Mouse (Mus musculus) liver, embryonic 15.5 days (tissue): ENCODE measurements around the gene Apold1. TPM values are rescaled to one million over a fixed set of nuclear protein-coding genes. Genes with fewer than 3 reads are reported as not detected.

Source experiments
- ATAC-seq: fragments of 200-750 bp; cut with Nextera tagmentation; 2 replicates; pipeline ENCODE4 v1.8.0; 2017; ENCODE audit warnings: moderate number of reproducible peaks, mild to moderate bottlenecking, moderate library complexity; ENCODE audit not compliant: insufficient read depth
- H3K27ac ChIP-seq: fragments of 300-500 bp; sonication (generic); replicated peaks from 2 replicates; pipeline ENCODE4 v1.5.1; 2015; ENCODE audit warnings: mild to moderate bottlenecking, inconsistent platforms
- H3K27me3 ChIP-seq: fragments of 300-500 bp; sonication (generic); 2 replicates; pipeline ENCODE4 v1.6.1; 2015; ENCODE audit warnings: mild to moderate bottlenecking, inconsistent platforms
- H3K36me3 ChIP-seq: fragments of 300-500 bp; sonication (generic); replicated peaks from 2 replicates; pipeline ENCODE4 v1.6.1; 2015; ENCODE audit warnings: moderate library complexity, mild to moderate bottlenecking, inconsistent platforms
- H3K4me1 ChIP-seq: fragments of 300-500 bp; sonication (generic); replicated peaks from 2 replicates; pipeline ENCODE4 v1.6.1; 2015; ENCODE audit warnings: inconsistent platforms
- H3K4me2 ChIP-seq: fragments of 300-500 bp; sonication (generic); 2 replicates; pipeline ENCODE4 v1.6.1; 2015; ENCODE audit warnings: moderate library complexity, mild to moderate bottlenecking, inconsistent platforms
- H3K4me3 ChIP-seq: fragments of 300-500 bp; sonication (generic); replicated peaks from 2 replicates; pipeline ENCODE4 v1.5.1; 2015; ENCODE audit warnings: mild to moderate bottlenecking, inconsistent platforms
- H3K9ac ChIP-seq: fragments of 300-500 bp; sonication (generic); 2 replicates; pipeline ENCODE4 v1.6.1; 2015; ENCODE audit warnings: moderate library complexity, mild to moderate bottlenecking, inconsistent platforms
- H3K9me3 ChIP-seq: fragments of 300-500 bp; sonication (generic); replicated peaks from 2 replicates; pipeline ENCODE4 v1.6.1; 2016; ENCODE audit warnings: inconsistent platforms
- WGBS: fragments of 180-500 bp; shearing (Covaris S2); methylation state at CpG from one replicate; pipeline ENCODE4 v1.1.7; 2015; ENCODE audit warnings: mixed read lengths; ENCODE audit not compliant: insufficient replicate concordance; 5-methylcytosine and 5-hydroxymethylcytosine counted together
- polyA plus RNA-seq: library from polyadenylated mRNA; unstranded; fragments of >200 nt; fragmentation: Nextera tagmentation; extraction: Ambion mirVana; gene quantifications from 2 replicates; pipeline ENCODE4 v1.2.1, GENCODE M21; 2015

Gene Apold1
- polyA plus RNA-seq, 1 experiment from 2014 or later = 2.8 TPM

- H3K4me1 ChIP-seq = peaks cover 11% of the 10 kb centered on the region
- peaks cover 3% of the 10 kb centered on the region; the same call in 1 of the 2 replicates for H3K27me3 ChIP-seq
- H3K9ac ChIP-seq = no peak overlapping the region
- no peaks in the 10 kb centered on the region for H3K9me3 ChIP-seq
- H3K36me3 ChIP-seq = no peaks in the 10 kb centered on the region
- H3K4me3 ChIP-seq = no peak overlapping the region
- 50% methylated on average over 4 of the region's 4 CpGs for WGBS
- ATAC-seq = no peak
- no peak overlapping the region for H3K4me2 ChIP-seq
- no peak overlapping the region for H3K27ac ChIP-seq
These were observed 20.5 kb downstream of the Apold1 start for GRCm38 (mm10) chr6:135001991-135002390.

- Histone ChIP-seq H3K9ac (no peak overlapping the region), H3K9me3 (no peaks in the 10 kb centered on the region), H3K27me3 (no peaks in the 10 kb centered on the region), H3K36me3 (no peaks in the 10 kb centered on the region), H3K27ac (peak overlapping the region; percentile 57; the same call in 1 of the 2 replicates), H3K4me2 (peak overlapping the region; percentile 37; the same call in 1 of the 2 replicates), H3K4me3 (no peak overlapping the region), H3K4me1 (peaks cover 46% of the 10 kb centered on the region)
- WGBS = 19% methylated on average over 4 of the region's 4 CpGs
- ATAC-seq = peak; percentile 61
These were observed 24.9 kb downstream of the Apold1 start for GRCm38 (mm10) chr6:135006372-135006771.

DNA sequence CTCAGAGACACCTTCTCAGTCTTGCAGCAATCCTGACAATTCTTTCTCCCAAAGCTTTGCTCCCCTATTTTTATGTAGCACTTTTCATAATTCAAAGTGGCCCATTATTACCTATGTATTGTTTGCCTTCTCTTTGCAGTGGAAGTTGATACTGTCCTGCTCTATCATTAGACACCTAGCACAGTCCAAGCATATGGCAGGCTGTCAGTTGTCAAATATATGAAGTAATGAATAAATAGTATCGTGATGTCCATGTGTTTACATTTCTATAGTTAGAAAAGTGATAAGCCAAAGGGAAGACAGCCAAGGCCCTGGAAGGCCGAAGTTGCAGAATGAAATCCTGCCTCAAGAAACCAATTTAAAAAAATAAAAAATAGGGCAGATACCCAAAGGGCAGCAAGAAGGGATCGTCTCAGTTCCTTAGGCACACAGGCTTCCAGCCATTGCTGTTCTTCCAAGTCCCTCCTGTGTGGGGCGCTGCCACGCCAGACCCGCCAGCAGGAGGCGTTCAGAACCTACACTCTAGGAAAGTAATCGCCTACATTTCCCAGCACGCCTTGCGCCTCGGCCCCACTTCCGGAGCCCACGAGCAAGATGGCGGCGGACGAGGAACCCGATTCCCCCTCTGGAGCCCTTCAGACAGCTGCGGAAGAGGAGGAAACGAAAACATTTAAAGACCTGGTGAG is 29.7 kb downstream of the Apold1 start, which contains the start of gene Ddx47:
Gene Ddx47 (plus strand): TSS at position 565 of the 686 bp plus-strand sequence.
- peak; percentile 86 for ATAC-seq
- H3K4me2 ChIP-seq = peak within 1 kb of the TSS; percentile 77
- no peaks in the 10 kb centered on the region for H3K27me3 ChIP-seq
- 5% methylated on average over 19 of the region's 19 CpGs for WGBS
- H3K9ac ChIP-seq = peak within 1 kb of the TSS; percentile 68
- peak within 1 kb of the TSS; percentile 49 for H3K27ac ChIP-seq
- H3K4me1 ChIP-seq = peaks cover 50% of the 10 kb centered on the region
- peak within 1 kb of the TSS; percentile 74 for H3K4me3 ChIP-seq
- H3K9me3 ChIP-seq = no peaks in the 10 kb centered on the region
- peaks cover 28% of the 10 kb centered on the region for H3K36me3 ChIP-seq

DNA sequence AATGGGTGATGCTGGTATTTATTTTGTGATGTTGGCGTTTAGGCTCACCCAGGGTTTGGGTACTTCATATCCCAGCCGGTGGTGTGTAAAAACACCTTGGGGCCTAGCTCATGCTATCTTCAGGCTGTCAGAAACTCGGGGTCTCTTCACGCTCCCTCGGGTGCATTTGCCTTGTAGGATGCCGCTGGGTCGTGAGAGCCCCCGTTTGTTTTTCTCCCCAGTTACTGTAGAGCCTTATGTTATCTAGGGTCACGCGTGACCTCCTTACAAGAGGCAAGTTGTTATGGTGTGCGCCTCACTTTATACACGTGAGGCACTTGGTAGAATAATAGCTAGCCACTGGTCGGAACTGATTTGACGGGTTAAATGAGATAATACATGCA is 30.2 kb downstream of the Apold1 start:
- H3K4me2 ChIP-seq = peak overlapping the region; percentile 77
- H3K27me3 ChIP-seq = no peaks in the 10 kb centered on the region
- H3K4me3 ChIP-seq = peak overlapping the region; percentile 74
- peak; percentile 46 for ATAC-seq
- H3K36me3 ChIP-seq = peaks cover 34% of the 10 kb centered on the region
- 2% methylated on average over 14 of the region's 14 CpGs for WGBS
- H3K27ac ChIP-seq = peak overlapping the region; percentile 49; the same call in 1 of the 2 replicates
- peak overlapping the region; percentile 68 for H3K9ac ChIP-seq
- H3K4me1 ChIP-seq = peaks cover 47% of the 10 kb centered on the region
- H3K9me3 ChIP-seq = no peaks in the 10 kb centered on the region

GRCm38 (mm10) chr6:135017211-135017610 is 35.7 kb downstream of the Apold1 start:
- H3K4me2 ChIP-seq = no peak overlapping the region
- no peaks in the 10 kb centered on the region for H3K27me3 ChIP-seq
- H3K4me1 ChIP-seq = peaks cover 9% of the 10 kb centered on the region
- 39% methylated on average over 11 of the region's 11 CpGs for WGBS
- H3K36me3 ChIP-seq = peaks cover 88% of the 10 kb centered on the region
- H3K4me3 ChIP-seq = no peak overlapping the region
- no peak overlapping the region for H3K27ac ChIP-seq
- H3K9ac ChIP-seq = no peak overlapping the region
- ATAC-seq = peak; percentile 12; the same call in 1 of the 2 replicates
- H3K9me3 ChIP-seq = no peaks in the 10 kb centered on the region

- Histone ChIP-seq H3K36me3 (peaks cover 96% of the 10 kb centered on the region), H3K4me1 (0 out of 2 replicates have a peak, but pooled peaks cover 4% of the 10 kb centered on the region), H3K4me2 (no peak overlapping the region), H3K9me3 (no peaks in the 10 kb centered on the region), H3K9ac (no peak overlapping the region), H3K27me3 (no peaks in the 10 kb centered on the region), H3K27ac (no peak overlapping the region), H3K4me3 (no peak overlapping the region)
- WGBS = 84% methylated on average over 10 of the region's 10 CpGs
- ATAC-seq = no peak
These were observed 38.0 kb downstream of the Apold1 start for GRCm38 (mm10) chr6:135019564-135019963.

GRCm38 (mm10) chr6:135021633-135022032 is 40.1 kb downstream of the Apold1 start:
- H3K27me3 ChIP-seq = no peaks in the 10 kb centered on the region
- no peak overlapping the region for H3K4me3 ChIP-seq
- no peak for ATAC-seq
- 75% methylated on average over 3 of the region's 3 CpGs for WGBS
- H3K4me2 ChIP-seq = no peak overlapping the region
- peaks cover 76% of the 10 kb centered on the region for H3K36me3 ChIP-seq
- no peak overlapping the region for H3K9ac ChIP-seq
- H3K9me3 ChIP-seq = no peaks in the 10 kb centered on the region
- H3K4me1 ChIP-seq = 0 out of 2 replicates have a peak, but pooled peaks cover 3% of the 10 kb centered on the region
- H3K27ac ChIP-seq = no peak overlapping the region

GRCm38 (mm10) chr6:135023379-135023778 is 41.9 kb downstream of the Apold1 start:
- no peak for ATAC-seq
- no peak overlapping the region for H3K4me2 ChIP-seq
- H3K9me3 ChIP-seq = no peaks in the 10 kb centered on the region
- no peak overlapping the region for H3K4me3 ChIP-seq
- 82% methylated on average over 14 of the region's 14 CpGs for WGBS
- H3K9ac ChIP-seq = no peak overlapping the region
- H3K27ac ChIP-seq = no peak overlapping the region
- peaks cover 58% of the 10 kb centered on the region for H3K36me3 ChIP-seq
- H3K4me1 ChIP-seq = no peaks in the 10 kb centered on the region
- no peaks in the 10 kb centered on the region for H3K27me3 ChIP-seq

GRCm38 (mm10) chr6:135024781-135025420 is 43.4 kb downstream of the Apold1 start:
- H3K4me3 ChIP-seq = no peak overlapping the region
- peaks cover 43% of the 10 kb centered on the region for H3K36me3 ChIP-seq
- H3K27me3 ChIP-seq = no peaks in the 10 kb centered on the region
- no peak for ATAC-seq
- H3K4me2 ChIP-seq = no peak overlapping the region
- 73% methylated on average over 1 of the region's 1 CpGs for WGBS
- H3K9me3 ChIP-seq = no peaks in the 10 kb centered on the region
- no peak overlapping the region for H3K27ac ChIP-seq
- H3K9ac ChIP-seq = no peak overlapping the region
- no peaks in the 10 kb centered on the region for H3K4me1 ChIP-seq

DNA sequence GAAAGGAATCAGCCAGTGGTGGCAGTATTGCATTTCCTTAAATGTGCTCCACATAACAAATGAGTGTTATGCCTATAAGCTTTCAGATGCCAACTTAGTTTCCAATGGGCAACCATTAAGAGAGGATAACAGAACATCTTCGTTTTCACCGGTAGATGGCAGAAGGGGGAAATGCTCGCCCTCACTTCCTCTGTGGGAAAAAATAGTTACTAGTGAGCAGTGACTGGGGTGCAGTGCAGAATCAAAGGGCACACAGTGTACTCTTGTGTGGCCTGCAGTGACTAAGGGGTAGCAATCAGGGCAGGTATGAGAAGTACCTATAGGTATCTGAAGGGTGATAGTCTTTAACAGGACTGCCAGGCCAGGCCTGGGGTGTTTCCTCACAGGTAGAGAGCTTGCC is 44.7 kb downstream of the Apold1 start:
- Histone ChIP-seq H3K27ac (no peak overlapping the region), H3K27me3 (no peaks in the 10 kb centered on the region), H3K4me3 (no peak overlapping the region), H3K9me3 (no peaks in the 10 kb centered on the region), H3K4me2 (no peak overlapping the region), H3K4me1 (no peaks in the 10 kb centered on the region), H3K9ac (no peak overlapping the region), H3K36me3 (peaks cover 30% of the 10 kb centered on the region)
- 4% methylated on average over 3 of the region's 3 CpGs for WGBS
- ATAC-seq = no peak

GRCm38 (mm10) chr6:135026755-135027154 is 45.2 kb downstream of the Apold1 start:
- no peak overlapping the region for H3K4me2 ChIP-seq
- H3K36me3 ChIP-seq = peaks cover 25% of the 10 kb centered on the region
- H3K27ac ChIP-seq = no peak overlapping the region
- 56% methylated on average over 2 of the region's 2 CpGs for WGBS
- no peak overlapping the region for H3K4me3 ChIP-seq
- no peaks in the 10 kb centered on the region for H3K27me3 ChIP-seq
- H3K9ac ChIP-seq = no peak overlapping the region
- no peak for ATAC-seq
- H3K9me3 ChIP-seq = no peaks in the 10 kb centered on the region
- no peaks in the 10 kb centered on the region for H3K4me1 ChIP-seq
